Mouse (Mus musculus) lung, adult 10 weeks (tissue): Measurements from ENCODE around the gene Fn3k. TPM values are rescaled to one million over a fixed set of nuclear protein-coding genes. Genes with fewer than 3 reads are reported as not detected.

Experiments used
- polyA plus RNA-seq: library from polyadenylated mRNA; stranded (reverse); fragments of 350-450 nt; fragmentation: Illumina TruSeq; extraction: RNeasy Lipid Tissue Mini Kit (QIAGEN cat#74804); gene quantifications from one replicate; pipeline ENCODE4 v1.2.3, GENCODE M21; 2014; ENCODE audit warnings: low read depth, low replicate concordance; ENCODE audit not compliant: insufficient read depth

Fn3k gene
- polyA plus RNA-seq = 3.6 TPM

GRCm38 (mm10) chr11:121434156-121435155, at the start of gene Fn3k:
Gene Fn3k, plus strand, starts transcription at chr11:121434913.

GRCm38 (mm10) chr11:121387750-121388553, 46.8 kb upstream of the Fn3k start, which contains the start of gene Rab40b:
Gene Rab40b, minus strand, starts transcription at chr11:121388251.

GRCm38 (mm10) chr11:121420830-121421552, 13.7 kb upstream of the Fn3k start, which contains the start of gene Fn3krp:
Gene Fn3krp, plus strand, starts transcription at chr11:121421401.

GRCm38 (mm10) chr11:121451753-121452635, 17.3 kb downstream of the Fn3k start, which contains the start of gene Tbcd:
Gene Tbcd, plus strand, starts transcription at chr11:121451949.

Other genes starting within 250 kb of the Fn3k start
- 6.6 TPM for gene Hexdc, start 230.5 kb upstream of the Fn3k start, polyA plus RNA-seq
- gene Ogfod3, start 230.2 kb upstream of the Fn3k start, polyA plus RNA-seq = 14.5 TPM
- 40.6 TPM for gene Cybc1, start 205.6 kb upstream of the Fn3k start, polyA plus RNA-seq
- gene Narf, start 197.7 kb upstream of the Fn3k start, polyA plus RNA-seq = 4.7 TPM
- 11.0 TPM for gene Foxk2, start 174.9 kb upstream of the Fn3k start, polyA plus RNA-seq
- gene Wdr45b, start 80.5 kb upstream of the Fn3k start, polyA plus RNA-seq = 36.0 TPM
- gene Rab40b, start 46.7 kb upstream of the Fn3k start, polyA plus RNA-seq = 2.6 TPM
- gene Fn3krp, start 13.5 kb upstream of the Fn3k start, polyA plus RNA-seq = 5.9 TPM
- 20.0 TPM for gene Tbcd, start 17.0 kb downstream of the Fn3k start, polyA plus RNA-seq
- 1.1 TPM for gene Zfp750, start 84.4 kb downstream of the Fn3k start, polyA plus RNA-seq
- 2.5 TPM for gene B3gntl1, start 238.2 kb downstream of the Fn3k start, polyA plus RNA-seq